Mouse (Mus musculus): ENCODE results near the gene Cdk19.

DNA sequence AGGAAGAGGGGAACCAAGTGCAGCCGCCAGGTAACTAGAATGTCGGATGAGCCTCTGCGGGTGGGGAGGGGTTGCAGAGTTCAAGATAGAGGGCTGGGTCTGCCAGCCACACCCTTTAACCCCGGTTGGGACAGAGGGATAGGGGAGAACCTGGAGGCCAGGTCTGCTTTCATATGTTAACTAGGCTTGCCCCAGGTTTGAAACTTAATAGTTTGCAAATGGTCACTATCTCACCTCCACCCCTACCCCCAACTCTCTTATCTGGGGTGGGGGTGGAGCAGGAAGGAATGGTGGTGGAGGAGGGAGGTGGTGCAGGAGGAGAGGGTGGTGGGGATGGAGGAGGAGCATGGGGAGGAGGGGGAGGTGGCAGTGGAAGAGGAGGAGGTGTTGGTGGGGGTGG lies 23.6 kb downstream of the Cdk19 start:
- TF ChIP-seq RCOR1 (conservative IDR thresholded peaks at IDR 0.05; ENCODE audit: low read depth, low read length) (no peak), GABPA (IDR thresholded peaks at IDR 0.05; ENCODE audit: insufficient replicate concordance, low read depth, low read length) (no peak), JUND (conservative IDR thresholded peaks at IDR 0.05; ENCODE audit: low read depth, low read length) (no peak), CTCF (conservative IDR thresholded peaks at IDR 0.05 in 1 of 2, IDR thresholded peaks at IDR 0.05 in 1 of 2; ENCODE audit: low read depth in 2 of 2, low read length in 2 of 2) (no peak), ELF1 (IDR thresholded peaks at IDR 0.05; ENCODE audit: low read depth, low read length) (no peak), NRF1 (IDR thresholded peaks at IDR 0.05; ENCODE audit: low read depth, low read length) (no peak), POLR2A (IDR thresholded peaks at IDR 0.05; ENCODE audit: low read depth, low read length) (no peak)

Measured in CH12.LX (cell line).